Mouse (Mus musculus): ENCODE measurements around the gene Gm35549. TPM values are rescaled to one million over a fixed set of nuclear protein-coding genes. Genes with fewer than 3 reads are reported as not detected.

The Gm35549 gene
- polyA plus RNA-seq (2014; fragmentation: Nextera tagmentation; extraction: Ambion mirVana) = 0.56 and 0.95 TPM in 2 replicates

DNA sequence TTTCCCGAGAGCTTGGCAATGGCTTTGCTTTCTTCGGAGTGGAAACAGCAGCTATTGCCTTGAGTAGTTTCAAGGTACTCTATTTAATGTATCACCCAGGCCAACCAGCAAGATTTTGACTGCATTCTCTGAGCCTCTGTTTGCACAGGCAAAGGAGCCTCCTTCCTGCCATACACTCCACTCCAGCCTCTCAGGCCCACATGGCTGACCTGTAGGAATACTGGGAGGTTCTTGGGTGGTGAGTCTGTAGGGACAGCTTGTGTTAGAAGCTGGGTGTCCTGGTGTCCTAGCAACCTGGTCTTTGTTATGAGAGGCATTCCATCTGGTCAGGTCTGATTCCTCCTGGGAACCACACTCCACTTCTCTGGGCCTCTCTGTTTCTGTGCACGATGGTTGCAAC, at the start of gene Gm35549:
Gm35549 (minus strand) TSS at position 276 of the 400 bp plus-strand sequence.
- Histone ChIP-seq H3K9me3 (ENCODE audit: control insufficient read depth, low read length) (0 out of 2 replicates have a peak, but pooled peaks cover 4% of the 10 kb centered on the region), H3K27ac (no peak within 1 kb of the TSS), H3K4me2 (replicated peaks) (no peak within 1 kb of the TSS), H3K36me3 (replicated peaks; ENCODE audit: control insufficient read depth, insufficient read depth) (peaks cover 6% of the 10 kb centered on the region), H3K9ac (no peak within 1 kb of the TSS), H3K4me3 (replicated peaks; ENCODE audit: low read length) (no peak within 1 kb of the TSS), H3K27me3 (ENCODE audit: control insufficient read depth, insufficient read depth, low read length) (no peaks in the 10 kb centered on the region), H3K4me1 (replicated peaks; ENCODE audit: control insufficient read depth, insufficient read depth, low read length) (no peaks in the 10 kb centered on the region)
- 78% methylated on average over 3 of the region's 3 CpGs for WGBS
- no peak for ATAC-seq (ENCODE audit: low FRiP score)
- DNase-seq (ENCODE audit: low spot score) = no peak

DNA sequence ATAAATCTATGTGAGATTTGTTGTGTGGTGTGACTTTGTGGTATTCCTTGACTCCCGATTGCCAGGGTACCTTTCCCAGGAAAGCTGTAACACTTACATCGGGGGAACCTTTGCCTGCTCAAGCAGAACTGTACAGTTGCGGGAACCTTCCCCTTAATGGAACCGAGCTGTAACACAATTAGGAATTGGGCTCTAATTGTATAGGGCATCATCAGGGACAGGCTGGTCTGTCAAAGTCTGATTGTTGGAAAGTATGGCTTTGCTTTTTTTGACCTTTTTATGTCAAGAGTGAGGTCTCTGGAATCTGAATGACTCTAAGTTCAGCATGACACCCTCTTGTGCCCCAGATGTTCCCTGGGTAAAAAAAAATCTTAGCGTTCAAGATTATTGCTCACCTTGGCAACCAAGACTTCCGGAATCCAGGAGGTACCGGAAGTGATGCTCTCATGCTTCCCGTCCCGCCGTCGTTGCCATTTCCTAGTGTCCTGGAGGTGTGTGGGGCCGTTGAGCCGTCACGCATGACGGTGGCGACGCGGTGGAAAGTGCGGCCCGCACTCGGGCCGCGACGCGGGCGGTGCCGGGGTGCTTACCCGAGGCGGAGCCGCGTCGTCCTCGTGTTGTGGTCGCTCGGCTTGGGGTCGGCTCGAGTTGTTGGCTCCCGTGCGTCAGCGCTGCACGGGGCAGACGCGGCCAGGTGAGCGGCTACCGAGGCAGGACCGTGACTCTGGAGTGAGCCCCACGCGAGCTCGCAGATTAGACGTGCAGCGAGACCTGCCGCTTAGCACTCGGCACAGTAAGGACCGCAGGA, 42.7 kb upstream of the Gm35549 start:
- Histone ChIP-seq H3K36me3 (replicated peaks; ENCODE audit: control insufficient read depth, insufficient read depth) (peaks cover 25% of the 10 kb centered on the region), H3K4me3 (replicated peaks; ENCODE audit: low read length) (peak overlapping the region; percentile 74), H3K9ac (peak overlapping the region; percentile 91), H3K4me2 (replicated peaks) (peak overlapping the region; percentile 94), H3K4me1 (replicated peaks; ENCODE audit: control insufficient read depth, insufficient read depth, low read length) (peaks cover 8% of the 10 kb centered on the region), H3K27ac (peak overlapping the region; percentile 71; the same call in 1 of the 2 replicates), H3K27me3 (ENCODE audit: control insufficient read depth, insufficient read depth, low read length) (no peaks in the 10 kb centered on the region; the same call in 1 of the 2 replicates), H3K9me3 (ENCODE audit: control insufficient read depth, low read length) (no peaks in the 10 kb centered on the region)
- ATAC-seq (ENCODE audit: low FRiP score) (peak; percentile 94), DNase-seq (ENCODE audit: low spot score) (peak; percentile 76)
- 6% methylated on average over 54 of the region's 54 CpGs for WGBS

DNA sequence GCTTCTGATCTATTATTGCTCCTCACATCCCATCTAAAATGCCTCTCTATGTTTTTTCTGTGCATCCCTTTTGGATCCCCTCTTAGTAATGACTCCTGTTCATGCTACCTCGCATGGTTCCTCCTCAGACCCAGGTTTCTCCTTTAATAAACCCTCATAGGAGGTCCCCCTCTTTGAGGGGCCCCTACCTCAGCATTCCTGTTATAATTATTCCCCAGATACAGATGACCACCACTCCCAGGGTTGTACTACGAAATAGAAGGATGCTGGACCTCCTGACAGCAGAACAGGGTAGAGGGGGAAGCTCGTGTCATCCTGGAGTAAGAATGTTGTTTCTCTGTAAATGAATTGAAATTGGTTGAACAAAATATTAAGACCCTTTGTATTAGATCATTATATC, 41.5 kb upstream of the Gm35549 start, which contains the start of gene Zkscan7:
Zkscan7 (plus strand) TSS at position 301 of the 400 bp plus-strand sequence.
- no peak within 1 kb of the TSS; the same call in 1 of the 2 replicates for H3K9ac ChIP-seq
- H3K9me3 ChIP-seq (ENCODE audit: control insufficient read depth, low read length) = no peaks in the 10 kb centered on the region
- DNase-seq (ENCODE audit: low spot score) = no peak
- 94% methylated on average over 3 of the region's 3 CpGs for WGBS
- peak within 1 kb of the TSS; percentile 15; the same call in 1 of the 2 replicates for H3K27ac ChIP-seq
- peak within 1 kb of the TSS; percentile 94 for H3K4me2 ChIP-seq (replicated peaks)
- ATAC-seq (ENCODE audit: low FRiP score) = no peak
- no peaks in the 10 kb centered on the region; the same call in 1 of the 2 replicates for H3K27me3 ChIP-seq (ENCODE audit: control insufficient read depth, insufficient read depth, low read length)
- H3K4me1 ChIP-seq (replicated peaks; ENCODE audit: control insufficient read depth, insufficient read depth, low read length) = peaks cover 8% of the 10 kb centered on the region
- peaks cover 14% of the 10 kb centered on the region; the same call in 1 of the 2 replicates for H3K36me3 ChIP-seq (replicated peaks; ENCODE audit: control insufficient read depth, insufficient read depth)
- H3K4me3 ChIP-seq (replicated peaks; ENCODE audit: low read length) = peak within 1 kb of the TSS; percentile 74

DNA sequence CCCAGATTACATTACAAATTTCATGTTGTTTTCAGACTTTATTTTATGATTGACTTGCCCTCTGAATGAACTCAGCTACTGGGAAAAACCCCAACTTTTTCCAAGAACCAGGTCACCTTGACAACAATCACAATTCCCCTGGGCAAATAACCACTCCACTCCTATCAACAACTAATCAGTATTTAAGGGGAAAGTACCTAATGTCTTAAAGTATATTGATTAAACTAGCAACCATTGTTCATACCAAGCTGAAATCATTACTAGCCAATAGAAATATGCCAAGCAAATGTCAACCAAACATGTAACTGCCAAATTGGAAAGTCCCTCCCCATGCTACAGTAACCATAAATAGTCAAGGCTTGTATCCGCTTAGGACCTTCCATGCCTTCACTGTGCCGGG, 31.3 kb upstream of the Gm35549 start:
- WGBS = 91% methylated on average over 2 of the region's 2 CpGs
- Histone ChIP-seq H3K27me3 (ENCODE audit: control insufficient read depth, insufficient read depth, low read length) (no peaks in the 10 kb centered on the region), H3K27ac (no peak overlapping the region), H3K9ac (no peak overlapping the region), H3K4me2 (replicated peaks) (no peak overlapping the region), H3K4me3 (replicated peaks; ENCODE audit: low read length) (no peak overlapping the region), H3K4me1 (replicated peaks; ENCODE audit: control insufficient read depth, insufficient read depth, low read length) (no peaks in the 10 kb centered on the region), H3K9me3 (ENCODE audit: control insufficient read depth, low read length) (0 out of 2 replicates have a peak, but pooled peaks cover 4% of the 10 kb centered on the region), H3K36me3 (replicated peaks; ENCODE audit: control insufficient read depth, insufficient read depth) (no peaks in the 10 kb centered on the region)
- ATAC-seq (ENCODE audit: low FRiP score) (no peak), DNase-seq (ENCODE audit: low spot score) (no peak)

DNA sequence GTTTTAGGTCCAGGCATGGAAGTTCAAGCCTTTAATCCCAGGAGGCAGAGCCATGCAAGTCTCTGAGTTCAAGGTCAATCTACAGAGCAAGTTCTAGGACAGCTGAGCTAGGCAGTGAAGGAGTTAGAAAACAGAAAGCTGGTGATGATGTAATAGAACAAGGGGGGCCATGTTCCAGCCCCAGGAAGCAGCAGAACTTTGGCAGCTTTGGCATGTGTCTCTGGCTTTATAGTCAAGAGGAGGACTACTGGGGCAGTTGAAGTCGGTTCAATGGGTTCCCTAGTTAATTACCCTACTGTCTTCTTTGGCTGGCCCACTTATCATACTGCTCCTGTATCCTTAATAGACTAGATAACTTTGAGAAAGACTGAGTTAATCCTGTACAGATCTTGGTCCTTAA, 30.8 kb upstream of the Gm35549 start:
- no peaks in the 10 kb centered on the region for H3K27me3 ChIP-seq (ENCODE audit: control insufficient read depth, insufficient read depth, low read length)
- 70% methylated on average over 1 of the region's 1 CpGs for WGBS
- no peak for ATAC-seq (ENCODE audit: low FRiP score)

DNA sequence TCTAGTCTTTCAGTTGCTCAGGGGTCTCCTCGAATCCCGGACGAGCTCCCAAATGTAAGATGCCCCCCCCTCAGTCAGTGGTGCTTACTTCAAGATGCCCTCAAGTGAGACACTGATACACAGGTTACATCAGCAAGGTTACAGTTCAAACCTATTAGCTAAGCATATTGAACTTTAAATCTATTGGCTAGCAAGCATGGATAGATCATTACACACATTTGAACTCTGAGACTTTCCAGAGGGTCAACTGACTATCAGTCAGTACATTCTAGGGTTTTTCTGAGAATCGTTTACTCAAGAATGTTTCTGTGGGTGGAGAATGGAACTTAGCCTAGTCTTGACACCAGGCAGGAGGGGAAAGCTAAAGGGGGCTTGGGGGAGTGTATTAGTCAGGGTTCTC, 28.8 kb upstream of the Gm35549 start:
- H3K4me3 ChIP-seq (replicated peaks; ENCODE audit: low read length) = no peak overlapping the region
- 89% methylated on average over 4 of the region's 4 CpGs for WGBS
- DNase-seq (ENCODE audit: low spot score) = no peak

More for the DNA sequence above, 30.8 kb upstream of the Gm35549 start:
- Histone ChIP-seq H3K27ac (no peak overlapping the region), H3K9me3 (ENCODE audit: control insufficient read depth, low read length) (0 out of 2 replicates have a peak, but pooled peaks cover 4% of the 10 kb centered on the region), H3K4me3 (replicated peaks; ENCODE audit: low read length) (no peak overlapping the region), H3K9ac (no peak overlapping the region), H3K4me1 (replicated peaks; ENCODE audit: control insufficient read depth, insufficient read depth, low read length) (no peaks in the 10 kb centered on the region), H3K36me3 (replicated peaks; ENCODE audit: control insufficient read depth, insufficient read depth) (no peaks in the 10 kb centered on the region), H3K4me2 (replicated peaks) (no peak overlapping the region)
- DNase-seq (ENCODE audit: low spot score) = no peak

DNA sequence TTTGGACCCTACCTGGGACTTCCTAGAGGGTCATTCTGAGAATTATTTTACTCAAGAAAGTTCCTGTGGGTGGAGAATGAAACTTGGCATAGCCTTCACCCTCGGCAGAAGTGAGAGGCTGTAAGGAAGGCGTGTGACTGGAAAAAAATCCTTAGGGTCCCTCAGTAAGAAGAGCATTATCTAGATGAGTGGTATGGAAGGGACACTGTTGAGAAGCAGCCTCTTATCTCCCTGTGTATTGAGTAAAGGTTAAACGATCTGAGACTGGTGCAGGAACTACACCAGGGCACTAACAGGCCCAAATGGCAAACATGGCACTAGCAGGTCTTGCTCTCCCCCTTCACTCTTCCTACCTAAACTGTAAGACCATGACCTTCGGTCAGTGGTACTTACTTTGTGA, 22.4 kb upstream of the Gm35549 start:
- peak overlapping the region; percentile 79 for H3K4me3 ChIP-seq (replicated peaks; ENCODE audit: low read length)
- H3K27me3 ChIP-seq (ENCODE audit: control insufficient read depth, insufficient read depth, low read length) = no peaks in the 10 kb centered on the region
- no peak overlapping the region for H3K27ac ChIP-seq
- 91% methylated on average over 4 of the region's 4 CpGs for WGBS
- peak overlapping the region; percentile 56 for H3K4me2 ChIP-seq (replicated peaks)
- no peak for DNase-seq (ENCODE audit: low spot score)
- peaks cover 17% of the 10 kb centered on the region for H3K36me3 ChIP-seq (replicated peaks; ENCODE audit: control insufficient read depth, insufficient read depth)
- H3K9me3 ChIP-seq (ENCODE audit: control insufficient read depth, low read length) = peaks cover 13% of the 10 kb centered on the region; the same call in 1 of the 2 replicates
- H3K9ac ChIP-seq = peak overlapping the region; percentile 93
- peaks cover 9% of the 10 kb centered on the region for H3K4me1 ChIP-seq (replicated peaks; ENCODE audit: control insufficient read depth, insufficient read depth, low read length)
- peak; percentile 21; the same call in 1 of the 2 replicates for ATAC-seq (ENCODE audit: low FRiP score)

More for the DNA sequence above, 28.8 kb upstream of the Gm35549 start:
- Histone ChIP-seq H3K27me3 (ENCODE audit: control insufficient read depth, insufficient read depth, low read length) (no peaks in the 10 kb centered on the region), H3K4me1 (replicated peaks; ENCODE audit: control insufficient read depth, insufficient read depth, low read length) (no peaks in the 10 kb centered on the region), H3K9ac (no peak overlapping the region), H3K9me3 (ENCODE audit: control insufficient read depth, low read length) (0 out of 2 replicates have a peak, but pooled peaks cover 4% of the 10 kb centered on the region), H3K27ac (no peak overlapping the region), H3K4me2 (replicated peaks) (no peak overlapping the region), H3K36me3 (replicated peaks; ENCODE audit: control insufficient read depth, insufficient read depth) (no peaks in the 10 kb centered on the region)
- no peak for ATAC-seq (ENCODE audit: low FRiP score)

DNA sequence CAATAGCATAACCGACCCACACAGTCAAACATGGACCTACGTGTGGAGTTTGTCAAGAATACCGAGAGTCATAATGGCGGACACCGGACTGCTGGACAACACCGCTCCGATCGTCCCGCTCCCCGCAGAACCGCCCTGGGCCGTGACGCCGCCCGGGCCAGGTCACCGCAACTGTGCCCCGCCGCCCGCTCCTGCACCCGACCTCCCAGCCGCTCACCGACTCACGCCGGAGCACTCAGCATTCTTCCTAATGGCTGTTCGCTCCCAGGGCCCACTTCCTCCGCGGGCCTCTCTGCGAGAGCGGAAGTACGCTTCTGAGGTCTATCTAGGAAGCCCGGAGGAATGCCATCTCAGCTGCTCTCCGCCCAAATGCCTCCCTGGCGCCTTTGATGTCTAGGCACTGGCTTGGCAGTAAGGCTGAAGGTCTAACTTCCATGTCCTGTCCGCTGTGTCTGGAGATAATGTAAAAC, 21.9 kb upstream of the Gm35549 start, which contains the start of gene Zfp445:
Zfp445 (minus strand) TSS at position 310 of the 470 bp plus-strand sequence.
- H3K36me3 ChIP-seq (replicated peaks; ENCODE audit: control insufficient read depth, insufficient read depth) = peaks cover 21% of the 10 kb centered on the region
- ATAC-seq (ENCODE audit: low FRiP score) (peak; percentile 92), DNase-seq (ENCODE audit: low spot score) (peak; percentile 89)
- H3K27ac ChIP-seq = peak within 1 kb of the TSS; percentile 70
- H3K4me2 ChIP-seq (replicated peaks) = peak within 1 kb of the TSS; percentile 56
- H3K27me3 ChIP-seq (ENCODE audit: control insufficient read depth, insufficient read depth, low read length) = no peaks in the 10 kb centered on the region
- peak within 1 kb of the TSS; percentile 93 for H3K9ac ChIP-seq
- H3K4me3 ChIP-seq (replicated peaks; ENCODE audit: low read length) = peak within 1 kb of the TSS; percentile 79
- H3K4me1 ChIP-seq (replicated peaks; ENCODE audit: control insufficient read depth, insufficient read depth, low read length) = peaks cover 9% of the 10 kb centered on the region
- WGBS = 1% methylated on average over 34 of the region's 34 CpGs
- H3K9me3 ChIP-seq (ENCODE audit: control insufficient read depth, low read length) = peaks cover 12% of the 10 kb centered on the region; the same call in 1 of the 2 replicates

DNA sequence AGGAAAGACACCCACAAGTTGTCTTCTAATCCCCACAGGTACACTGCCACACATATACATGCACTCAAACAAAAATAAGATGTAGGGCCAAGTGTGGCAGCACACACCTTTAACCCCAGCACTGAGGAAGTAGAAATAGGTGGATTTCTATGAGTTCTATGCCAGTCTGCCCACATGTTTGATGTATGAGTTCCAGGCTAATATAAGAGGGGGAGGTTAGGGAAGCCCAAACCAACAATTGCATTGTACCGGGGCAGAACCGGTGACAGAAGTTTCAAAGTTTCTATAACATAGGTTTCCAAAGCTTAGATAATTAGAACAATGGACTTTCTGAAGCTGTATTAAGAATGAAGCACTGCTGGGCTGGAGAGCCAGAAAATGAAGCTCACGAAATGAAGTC, 21.0 kb upstream of the Gm35549 start:
- ATAC-seq (ENCODE audit: low FRiP score) (no peak), DNase-seq (ENCODE audit: low spot score) (no peak)
- Histone ChIP-seq H3K9me3 (ENCODE audit: control insufficient read depth, low read length) (peaks cover 9% of the 10 kb centered on the region; the same call in 1 of the 2 replicates), H3K4me2 (replicated peaks) (peak overlapping the region; percentile 56), H3K4me3 (replicated peaks; ENCODE audit: low read length) (peak overlapping the region; percentile 79), H3K27me3 (ENCODE audit: control insufficient read depth, insufficient read depth, low read length) (no peaks in the 10 kb centered on the region), H3K36me3 (replicated peaks; ENCODE audit: control insufficient read depth, insufficient read depth) (peaks cover 30% of the 10 kb centered on the region), H3K9ac (peak overlapping the region; percentile 93), H3K27ac (no peak overlapping the region), H3K4me1 (replicated peaks; ENCODE audit: control insufficient read depth, insufficient read depth, low read length) (peaks cover 9% of the 10 kb centered on the region)
- WGBS = 66% methylated on average over 3 of the region's 3 CpGs
